Mouse (Mus musculus) liver, embryonic 11.5 days (tissue): Measurements from ENCODE around the gene Clhc1. TPM values are rescaled to one million over a fixed set of nuclear protein-coding genes. Genes with fewer than 3 reads are reported as not detected.

Source experiments
- ATAC-seq: fragments of 200-750 bp; cut with Nextera tagmentation; replicated peaks from 2 replicates; pipeline ENCODE4 v1.8.0; 2017; ENCODE audit warnings: moderate number of reproducible peaks, mild to moderate bottlenecking, moderate TSS enrichment, moderate library complexity; ENCODE audit not compliant: low FRiP score
- DNase-seq: peaks from one replicate; pipeline ENCODE4 v3.0.0-alpha.2; 2017; ENCODE audit warnings: low spot score
- H3K27ac ChIP-seq: fragments of 300-500 bp; sonication (generic); 2 replicates; pipeline ENCODE4 v1.5.1; 2014; ENCODE audit warnings: mild to moderate bottlenecking, low read depth, low read length, control low read depth
- H3K27me3 ChIP-seq: fragments of 300-500 bp; sonication (generic); replicated peaks from 2 replicates; pipeline ENCODE4 v1.6.1; 2014; ENCODE audit warnings: low read length, mixed read lengths; ENCODE audit not compliant: control insufficient read depth, insufficient read depth
- H3K36me3 ChIP-seq: fragments of 300-500 bp; sonication (generic); 2 replicates; pipeline ENCODE4 v1.6.1; 2014; ENCODE audit warnings: mild to moderate bottlenecking, low read length, moderate library complexity, mixed read lengths; ENCODE audit not compliant: control insufficient read depth, insufficient read depth
- H3K4me1 ChIP-seq: fragments of 300-500 bp; sonication (generic); replicated peaks from 2 replicates; pipeline ENCODE4 v1.6.1; 2014; ENCODE audit warnings: low read length, mixed read lengths; ENCODE audit not compliant: control insufficient read depth, insufficient read depth
- H3K4me2 ChIP-seq: fragments of 300-500 bp; sonication (generic); 2 replicates; pipeline ENCODE4 v1.6.1; 2014; ENCODE audit warnings: mild to moderate bottlenecking, control low read depth, moderate library complexity
- H3K4me3 ChIP-seq: fragments of 300-500 bp; sonication (generic); 2 replicates; pipeline ENCODE4 v1.5.1; 2014; ENCODE audit warnings: low read depth, low read length, control low read depth
- H3K9ac ChIP-seq: fragments of 300-500 bp; sonication (generic); 2 replicates; pipeline ENCODE4 v1.6.1; 2014; ENCODE audit warnings: low read depth, low read length, control low read depth
- H3K9me3 ChIP-seq: fragments of 300-500 bp; sonication (generic); 2 replicates; pipeline ENCODE4 v1.6.1; 2016; ENCODE audit warnings: low read length, inconsistent platforms, mixed read lengths; ENCODE audit not compliant: control insufficient read depth
- WGBS: fragments of 180-500 bp; shearing (Covaris S2); extraction: QIAGEN DNeasy Blood & Tissue Kit; methylation state at CpG from one replicate; pipeline ENCODE4 v1.1.7; 2014; 5-methylcytosine and 5-hydroxymethylcytosine counted together
- polyA plus RNA-seq: library from polyadenylated mRNA; unstranded; fragments of >200 nt; fragmentation: Nextera tagmentation; extraction: Ambion mirVana; gene quantifications from 2 replicates; pipeline ENCODE4 v1.2.1, GENCODE M21; 2014

Gene Clhc1
- polyA plus RNA-seq, 1 experiment from 2014 or later = 0.10 TPM

- DNase-seq (no peak), ATAC-seq (no peak)
- H3K4me3 ChIP-seq = no peak overlapping the region
- H3K36me3 ChIP-seq = no peaks in the 10 kb centered on the region
- no peak overlapping the region for H3K9ac ChIP-seq
- H3K27me3 ChIP-seq = no peaks in the 10 kb centered on the region
- H3K4me2 ChIP-seq = no peak overlapping the region
- WGBS = 79% methylated on average over 5 of the region's 5 CpGs
- no peak overlapping the region for H3K27ac ChIP-seq
- H3K4me1 ChIP-seq = no peaks in the 10 kb centered on the region
- H3K9me3 ChIP-seq = no peaks in the 10 kb centered on the region
Observed at GRCm38 (mm10) chr11:29622030-29622790, 74.5 kb downstream of the Clhc1 start.

- ATAC-seq (no peak), DNase-seq (no peak)
- Histone ChIP-seq H3K36me3 (no peaks in the 10 kb centered on the region), H3K27me3 (no peaks in the 10 kb centered on the region), H3K9ac (no peak overlapping the region), H3K4me2 (no peak overlapping the region), H3K4me1 (no peaks in the 10 kb centered on the region), H3K9me3 (no peaks in the 10 kb centered on the region), H3K27ac (no peak overlapping the region), H3K4me3 (no peak overlapping the region)
- WGBS = 78% methylated on average over 3 of the region's 3 CpGs
Observed at GRCm38 (mm10) chr11:29623327-29623726, 75.6 kb downstream of the Clhc1 start.

GRCm38 (mm10) chr11:29626541-29626940, 78.8 kb downstream of the Clhc1 start:
- WGBS = 65% methylated on average over 5 of the region's 5 CpGs
- H3K9ac ChIP-seq = no peak overlapping the region
- no peak overlapping the region for H3K4me3 ChIP-seq
- no peak overlapping the region for H3K4me2 ChIP-seq
- no peak overlapping the region for H3K27ac ChIP-seq
- no peaks in the 10 kb centered on the region for H3K27me3 ChIP-seq
- ATAC-seq (no peak), DNase-seq (no peak)
- no peaks in the 10 kb centered on the region for H3K9me3 ChIP-seq
- no peaks in the 10 kb centered on the region for H3K36me3 ChIP-seq
- H3K4me1 ChIP-seq = no peaks in the 10 kb centered on the region

- no peaks in the 10 kb centered on the region for H3K36me3 ChIP-seq
- H3K4me2 ChIP-seq = no peak overlapping the region
- H3K27me3 ChIP-seq = no peaks in the 10 kb centered on the region
- no peak for ATAC-seq
- no peaks in the 10 kb centered on the region for H3K4me1 ChIP-seq
- WGBS = 94% methylated on average over 3 of the region's 3 CpGs
- H3K9me3 ChIP-seq = no peaks in the 10 kb centered on the region
- no peak overlapping the region for H3K27ac ChIP-seq
- H3K9ac ChIP-seq = no peak overlapping the region
- no peak overlapping the region for H3K4me3 ChIP-seq
- DNase-seq = no peak
Observed at GRCm38 (mm10) chr11:29627706-29628105, 80.0 kb downstream of the Clhc1 start.

Other genes starting within 250 kb of the Clhc1 start
- 12.8 and 13.5 TPM in 2 replicates for gene Ccdc88a, start 174.3 kb upstream of the Clhc1 start, polyA plus RNA-seq
- gene Prorsd1, start 32.9 kb upstream of the Clhc1 start, polyA plus RNA-seq = 49.2 and 52.0 TPM in 2 replicates
- gene Mtif2, start 21.5 kb upstream of the Clhc1 start, polyA plus RNA-seq = 38.3 and 44.7 TPM in 2 replicates
- gene Rps27a, start 159 bp downstream of the Clhc1 start, polyA plus RNA-seq = 1,425 and 1,526 TPM in 2 replicates
- gene Rtn4, start 145.0 kb downstream of the Clhc1 start, polyA plus RNA-seq = 23.4 and 24.6 TPM in 2 replicates